Mouse (Mus musculus) bone marrow macrophage, adult 2 months (primary cell): Measurements from ENCODE around the gene Stac2.

Source experiments
- CTCF ChIP-seq: IDR thresholded peaks from 2 replicates; pipeline ENCODE4 v1.5.1; 2012; ENCODE audit warnings: low read depth, mild to moderate bottlenecking, low read length, moderate library complexity
- POLR2A ChIP-seq: IDR thresholded peaks from 2 replicates; pipeline ENCODE4 v1.6.1; 2012; ENCODE audit warnings: mild to moderate bottlenecking, low read depth, low read length, borderline replicate concordance

DNA sequence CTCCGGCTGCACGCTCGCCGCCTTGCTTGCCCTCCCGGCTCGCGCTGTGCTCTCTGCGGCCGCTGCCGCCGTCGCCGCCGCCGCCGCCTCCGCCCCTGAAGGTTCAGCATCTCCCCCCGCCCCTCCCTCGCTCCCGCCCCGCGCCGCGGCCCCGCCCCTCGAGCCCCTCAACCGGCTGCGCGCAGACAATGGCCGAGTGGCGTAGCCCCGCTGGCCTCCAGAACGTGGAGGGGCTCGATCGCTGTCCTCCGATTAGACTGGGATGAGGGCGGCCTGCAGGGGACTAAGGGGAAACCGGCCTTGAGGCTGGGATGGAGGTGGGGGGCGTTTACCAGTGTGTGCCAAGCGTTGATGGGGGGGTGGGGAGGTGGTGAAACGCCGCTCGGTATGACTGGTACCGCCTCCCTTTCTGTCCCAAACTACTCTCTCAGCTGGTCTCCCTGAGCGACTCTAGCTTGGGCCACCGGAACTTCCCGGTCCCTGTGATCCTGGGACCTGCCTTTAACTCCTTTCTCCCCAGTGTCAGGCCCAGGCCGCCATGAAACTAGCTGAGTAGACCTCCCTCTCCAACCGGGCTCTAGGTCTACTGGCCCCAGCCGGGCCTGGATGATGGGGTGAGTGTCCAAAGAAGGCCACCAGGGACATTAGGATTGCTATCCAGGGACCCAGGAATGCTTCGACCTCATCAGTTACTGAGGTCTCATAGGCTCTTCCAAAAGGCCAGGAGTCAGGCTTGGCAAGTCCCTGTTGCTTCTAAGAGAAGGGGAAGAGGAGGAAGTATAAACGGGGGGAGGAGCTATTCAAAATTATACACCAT lies 30.5 kb downstream of the Stac2 start, which contains the start of gene Cacnb1:
- TF ChIP-seq POLR2A (no peak), CTCF (no peak)
